Mouse (Mus musculus) erythroblast, embryonic 14.5 days (primary cell): ENCODE measurements around the gene Mmp15. TPM values are rescaled to one million over a fixed set of nuclear protein-coding genes. Genes with fewer than 3 reads are reported as not detected.

ENCODE experiments used
- H3K27me3 ChIP-seq: 2 replicates; pipeline ENCODE4 v1.6.1; 2012; ENCODE audit warnings: inconsistent platforms; ENCODE audit not compliant: control insufficient read depth
- H3K36me3 ChIP-seq: 2 replicates; pipeline ENCODE4 v1.6.1; 2012; ENCODE audit warnings: mild to moderate bottlenecking, inconsistent platforms; ENCODE audit not compliant: control insufficient read depth
- H3K4me1 ChIP-seq: 2 replicates; pipeline ENCODE4 v1.6.1; 2012; ENCODE audit warnings: inconsistent platforms; ENCODE audit not compliant: control insufficient read depth
- H3K4me3 ChIP-seq: replicated peaks from 2 replicates; pipeline ENCODE3; 2012; ENCODE audit warnings: moderate library complexity, mild to moderate bottlenecking, inconsistent platforms
- H3K9me3 ChIP-seq: 2 replicates; pipeline ENCODE4 v1.6.1; 2012; ENCODE audit warnings: low read length, inconsistent platforms, mixed read lengths; ENCODE audit not compliant: control insufficient read depth
- GATA1 ChIP-seq: IDR thresholded peaks from 2 replicates; pipeline ENCODE4 v1.6.1; 2012; ENCODE audit warnings: low read length, inconsistent platforms, mixed read lengths
- TAL1 ChIP-seq: IDR thresholded peaks from 3 replicates; pipeline ENCODE4 v1.6.1; 2012; ENCODE audit warnings: low read length, inconsistent platforms, mixed read lengths
- polyA plus RNA-seq: library from polyadenylated mRNA; stranded (reverse); fragments of >175 nt; gene quantifications from 2 replicates; pipeline ENCODE4 v1.2.3, GENCODE M21; 2012

Mmp15 gene
- polyA plus RNA-seq, 1 experiment: 0.01 TPM

DNA sequence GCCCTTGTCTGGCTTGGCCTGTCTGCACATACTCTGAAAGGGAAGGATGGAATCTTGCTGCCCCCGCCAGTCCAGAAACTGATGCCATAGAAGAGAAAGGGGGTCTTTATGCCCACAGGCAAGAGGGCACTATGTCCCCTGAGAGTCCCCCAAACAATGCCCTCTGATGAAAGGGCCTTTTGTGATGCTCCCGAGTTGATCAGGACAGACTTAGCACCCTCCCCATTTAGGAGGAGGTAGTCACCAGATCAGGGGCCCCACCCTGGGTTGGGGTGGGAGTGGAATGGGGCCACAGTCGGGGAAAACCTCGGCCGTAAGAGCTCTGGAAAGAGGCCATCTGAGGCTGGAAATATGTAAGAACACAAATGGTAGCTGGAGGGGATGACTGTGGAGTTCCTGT, 45.1 kb downstream of the Mmp15 start:
- no peak for TF ChIP-seq GATA1
- TF ChIP-seq TAL1: no peak
- Histone ChIP-seq H3K36me3 (no peaks in the 10 kb centered on the region), H3K9me3 (no peaks in the 10 kb centered on the region), H3K4me3 (no peak overlapping the region), H3K4me1 (no peaks in the 10 kb centered on the region), H3K27me3 (no peaks in the 10 kb centered on the region; the same call in 1 of the 2 replicates)

DNA sequence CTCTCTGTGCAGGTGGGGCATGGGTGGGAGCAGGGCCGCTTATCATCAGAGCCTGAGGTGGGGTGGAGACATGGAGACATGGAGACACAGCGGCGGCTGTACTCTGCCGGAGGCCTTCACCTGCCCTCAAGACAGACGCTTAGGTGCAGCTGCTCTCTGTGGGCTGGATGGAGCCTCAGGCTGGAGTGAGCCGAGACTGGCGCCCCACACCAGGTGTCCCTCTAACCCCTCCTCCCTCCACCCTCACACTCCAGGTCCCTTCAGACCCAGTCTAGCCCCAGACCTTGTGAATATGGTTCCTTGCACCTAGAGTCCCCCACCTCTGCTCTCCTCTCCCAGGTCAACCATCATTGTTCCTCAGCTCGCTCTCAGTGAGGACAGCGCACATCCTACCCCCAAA, 47.1 kb downstream of the Mmp15 start:
- Histone ChIP-seq H3K27me3 (no peaks in the 10 kb centered on the region; the same call in 1 of the 2 replicates), H3K4me1 (no peaks in the 10 kb centered on the region), H3K9me3 (no peaks in the 10 kb centered on the region), H3K36me3 (no peaks in the 10 kb centered on the region), H3K4me3 (no peak overlapping the region)
- no peak for TF ChIP-seq GATA1
- TF ChIP-seq TAL1: no peak

DNA sequence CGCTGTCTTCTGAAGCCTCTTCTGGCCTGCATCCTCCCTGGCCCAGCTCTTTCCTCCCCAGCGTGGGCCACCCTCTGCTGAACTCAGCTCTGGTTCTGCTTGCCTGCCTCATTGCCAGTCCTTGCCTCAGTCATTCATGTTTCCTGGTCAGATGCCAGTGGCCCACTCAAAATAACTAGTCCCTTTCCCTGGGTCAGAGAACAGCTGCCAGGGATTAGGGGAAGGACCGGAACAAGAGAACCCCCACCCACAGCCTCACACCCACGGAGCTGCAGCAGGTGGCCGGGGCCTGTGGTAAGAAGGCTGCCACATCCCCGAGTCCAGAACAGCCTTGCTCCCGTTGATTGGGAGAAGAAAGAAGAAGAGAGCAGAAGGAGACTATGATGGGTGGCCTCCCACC, 49.0 kb downstream of the Mmp15 start:
- H3K27me3 ChIP-seq: no peaks in the 10 kb centered on the region; the same call in 1 of the 2 replicates
- H3K4me1 ChIP-seq: no peaks in the 10 kb centered on the region
- no peak for TF ChIP-seq TAL1
- no peak for TF ChIP-seq GATA1
- H3K9me3 ChIP-seq: no peaks in the 10 kb centered on the region
- H3K36me3 ChIP-seq: no peaks in the 10 kb centered on the region
- H3K4me3 ChIP-seq: no peak overlapping the region

GRCm38 (mm10) chr8:95409518-95409917, 57.5 kb downstream of the Mmp15 start:
- Histone ChIP-seq H3K4me3 (no peak overlapping the region), H3K4me1 (no peaks in the 10 kb centered on the region), H3K27me3 (no peaks in the 10 kb centered on the region), H3K9me3 (no peaks in the 10 kb centered on the region), H3K36me3 (no peaks in the 10 kb centered on the region; the same call in 1 of the 2 replicates)
- no peak for TF ChIP-seq TAL1
- TF ChIP-seq GATA1: no peak

DNA sequence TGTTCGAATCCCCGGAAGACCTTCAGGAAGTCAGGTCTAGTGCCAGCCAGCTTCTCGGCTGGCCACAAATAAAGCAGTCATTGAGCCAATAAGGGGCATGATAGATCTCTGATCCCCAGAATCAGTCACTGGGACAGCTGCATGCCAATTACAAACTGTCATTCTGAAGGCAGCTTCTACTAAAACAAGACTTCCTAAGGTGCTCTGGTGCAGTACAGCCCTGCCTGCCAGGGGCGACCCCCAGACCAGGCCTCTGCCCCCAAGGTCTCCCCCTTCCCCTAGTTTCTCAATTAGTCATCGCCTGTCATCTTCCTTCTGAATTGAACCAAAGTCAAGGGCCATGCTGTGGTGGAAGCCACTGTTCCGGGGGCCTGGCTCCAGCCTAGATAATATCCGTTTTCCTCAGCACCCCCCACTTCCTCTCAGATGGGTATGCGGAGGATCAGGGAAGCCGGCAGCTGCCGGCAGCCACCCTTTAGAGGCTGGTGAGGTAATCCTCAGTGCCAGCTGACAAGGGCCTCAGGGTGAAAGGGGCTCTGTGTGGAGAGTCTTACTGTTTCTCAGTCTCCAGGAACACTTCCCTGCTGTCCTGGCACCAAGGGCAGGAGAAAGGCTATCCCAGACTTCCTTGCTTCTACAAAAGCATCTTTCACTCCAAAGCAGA, 59.4 kb downstream of the Mmp15 start:
- Histone ChIP-seq H3K9me3 (no peaks in the 10 kb centered on the region), H3K4me3 (no peak overlapping the region), H3K4me1 (no peaks in the 10 kb centered on the region), H3K36me3 (no peaks in the 10 kb centered on the region; the same call in 1 of the 2 replicates), H3K27me3 (no peaks in the 10 kb centered on the region)
- no peak for TF ChIP-seq TAL1
- no peak for TF ChIP-seq GATA1

DNA sequence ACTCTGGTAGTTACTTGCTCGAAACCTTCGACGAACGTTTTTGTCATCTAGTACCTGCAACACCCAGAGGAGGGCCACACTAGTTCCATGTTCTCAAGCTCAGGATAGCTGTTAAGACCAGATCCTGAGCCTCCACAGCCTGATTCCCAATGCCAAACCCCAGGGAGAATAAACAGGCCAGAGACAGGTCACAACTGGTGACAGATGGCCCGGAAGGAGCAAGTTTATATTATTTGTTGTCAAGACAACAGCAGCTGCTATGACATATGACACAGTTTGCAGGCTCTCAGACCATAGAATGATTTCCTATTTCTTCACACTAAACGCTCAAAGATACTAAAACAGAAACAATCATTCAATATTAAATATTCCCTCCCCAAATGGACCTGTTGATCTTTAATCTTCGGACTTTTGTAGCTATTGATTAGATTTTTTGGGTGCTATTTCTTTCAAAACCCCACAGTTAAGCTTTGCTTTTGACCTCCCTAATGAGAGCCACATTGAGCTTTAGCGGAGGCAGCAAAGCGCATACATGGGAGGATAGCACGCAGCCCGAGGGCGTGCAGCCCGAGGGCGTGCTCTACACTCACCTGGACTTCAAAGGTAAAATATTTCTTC, 70.2 kb downstream of the Mmp15 start:
- Histone ChIP-seq H3K27me3 (no peaks in the 10 kb centered on the region), H3K4me1 (peaks cover 3% of the 10 kb centered on the region; the same call in 1 of the 2 replicates), H3K4me3 (no peak overlapping the region), H3K9me3 (no peaks in the 10 kb centered on the region), H3K36me3 (peaks cover 34% of the 10 kb centered on the region)
- no peak for TF ChIP-seq TAL1
- no peak for TF ChIP-seq GATA1

Other genes with a start within 250 kb of the Mmp15 start
- 0.03 and 0.04 TPM in 2 replicates for gene Kifc3, start 149.5 kb upstream of the Mmp15 start, polyA plus RNA-seq
- gene Cngb1, start 45.7 kb upstream of the Mmp15 start, polyA plus RNA-seq: not detected in 2 replicates
- gene Tepp, start 41.7 kb upstream of the Mmp15 start, polyA plus RNA-seq: not detected in 2 replicates
- 0.08 and 0.09 TPM in 2 replicates for gene Zfp319, start 20.3 kb upstream of the Mmp15 start, polyA plus RNA-seq
- 0.40 and 0.78 TPM in 2 replicates for gene Usb1, start 20.0 kb upstream of the Mmp15 start, polyA plus RNA-seq
- gene Cfap20, start 82.6 kb downstream of the Mmp15 start, polyA plus RNA-seq: 1.1 and 1.5 TPM in 2 replicates
- 0.80 and 0.85 TPM in 2 replicates for gene Csnk2a2, start 137.8 kb downstream of the Mmp15 start, polyA plus RNA-seq
- gene Ccdc113, start 181.8 kb downstream of the Mmp15 start, polyA plus RNA-seq: not detected in 2 replicates
- 0.04 TPM in 1 of 2 replicates, not detected in the other for gene Prss54, start 224.1 kb downstream of the Mmp15 start, polyA plus RNA-seq